In the genomic region with DNA sequence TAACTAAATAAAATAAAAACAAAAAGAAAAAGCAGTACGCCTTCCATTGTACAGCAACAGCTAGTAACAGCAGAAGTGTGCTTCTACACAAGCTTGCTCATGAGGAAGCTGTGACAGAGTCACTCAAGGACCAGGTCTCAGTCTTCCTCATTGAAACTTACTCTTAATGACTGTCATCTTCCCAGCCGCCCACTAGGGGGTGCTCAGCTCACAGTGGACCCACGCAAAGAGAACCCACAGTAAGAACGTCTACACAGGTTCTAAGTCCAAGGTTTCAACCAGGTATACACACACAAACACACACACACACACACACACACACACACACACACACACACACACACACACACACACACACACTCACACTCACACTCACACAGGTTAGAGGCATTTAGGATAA, we compare ENCODE assay signal across 8 mouse cellular contexts.
DNase-seq lines count a peak whose midpoint lies in the region; ATAC-seq lines count a peak whose summit lies in the region.

No protein-coding gene starts in this region.

- H3K36me3 ChIP-seq in forebrain, embryonic 16.5 days (ENCODE audit: control insufficient read depth, insufficient read depth), result no peaks in the 10 kb centered on the region
- peaks cover 20% of the 10 kb centered on the region; the same call in 1 of the 2 replicates for H3K36me3 ChIP-seq in intestine, embryonic 15.5 days
- H3K36me3 ChIP-seq in midbrain, embryonic 14.5 days (ENCODE audit: control insufficient read depth, insufficient read depth, low read length), result no peaks in the 10 kb centered on the region

- no peaks in the 10 kb centered on the region for H3K27me3 ChIP-seq in forebrain, embryonic 16.5 days (replicated peaks; ENCODE audit: control insufficient read depth, insufficient read depth, low read length)
- no peaks in the 10 kb centered on the region for H3K27me3 ChIP-seq in intestine, embryonic 15.5 days (replicated peaks)
- no peaks in the 10 kb centered on the region for H3K27me3 ChIP-seq in midbrain, embryonic 14.5 days (ENCODE audit: control insufficient read depth, insufficient read depth, low read length)

- no peak overlapping the region for H3K4me3 ChIP-seq in forebrain, embryonic 16.5 days (replicated peaks; ENCODE audit: low read length)
- H3K4me3 ChIP-seq in intestine, embryonic 15.5 days (replicated peaks), result no peak overlapping the region
- H3K4me3 ChIP-seq in midbrain, embryonic 14.5 days (replicated peaks; ENCODE audit: low read depth, low read length), result no peak overlapping the region

- peak; percentile 72 to 83 for DNase-seq in heart, adult 18-20 months
- DNase-seq in heart, adult 11 months, result no peak
- DNase-seq in c-Kit-positive CD71-positive TER-119-positive erythroid progenitor cells, embryonic 14.5 days (ENCODE audit: low spot score), result peak; percentile 25
- DNase-seq in left cerebral cortex, postnatal 25 days (ENCODE audit: low spot score in 2 of 2), result peak; percentile 75 to 80
- peak; percentile 80 for DNase-seq in midbrain, embryonic 14.5 days
- peak; percentile 16 to 75 for DNase-seq in spleen, postnatal 10 days (ENCODE audit: low spot score in 2 of 2)

- H3K4me2 ChIP-seq in forebrain, embryonic 16.5 days (ENCODE audit: low read length), result no peak overlapping the region
- no peak overlapping the region for H3K4me2 ChIP-seq in intestine, embryonic 15.5 days (replicated peaks)
- H3K4me2 ChIP-seq in midbrain, embryonic 14.5 days (ENCODE audit: low read length), result no peak overlapping the region

- no peak overlapping the region for H3K27ac ChIP-seq in forebrain, embryonic 16.5 days (ENCODE audit: low read length)
- no peak overlapping the region for H3K27ac ChIP-seq in intestine, embryonic 15.5 days
- no peak overlapping the region for H3K27ac ChIP-seq in midbrain, embryonic 14.5 days (replicated peaks; ENCODE audit: low read depth, low read length)

- no peak overlapping the region for H3K9ac ChIP-seq in forebrain, embryonic 16.5 days (replicated peaks; ENCODE audit: low read depth, low read length)
- no peak overlapping the region for H3K9ac ChIP-seq in intestine, embryonic 15.5 days
- no peak overlapping the region for H3K9ac ChIP-seq in midbrain, embryonic 14.5 days (replicated peaks; ENCODE audit: low read length)

- H3K9me3 ChIP-seq in forebrain, embryonic 16.5 days (ENCODE audit: control insufficient read depth, low read length), result no peaks in the 10 kb centered on the region
- H3K9me3 ChIP-seq in intestine, embryonic 15.5 days, result no peaks in the 10 kb centered on the region
- H3K9me3 ChIP-seq in midbrain, embryonic 14.5 days (ENCODE audit: control insufficient read depth, low read length), result no peaks in the 10 kb centered on the region

- ATAC-seq in forebrain, embryonic 16.5 days, result peak; percentile 37
- peak; percentile 66 for ATAC-seq in intestine, embryonic 15.5 days
- peak; percentile 62; the same call in 1 of the 2 replicates for ATAC-seq in midbrain, embryonic 14.5 days (ENCODE audit: low FRiP score, low TSS enrichment)

- intact Hi-C loops in left cerebral cortex, postnatal 25 days (cut with DNase I), result loop anchor here (1.0 to 2.0 kb wide), 4 partner anchors 326 to 602 kb away; no protein-coding TSS in a partner anchor

- WGBS in forebrain, embryonic 16.5 days, result 23% methylated on average over 4 of the region's 4 CpGs
- 22% methylated on average over 4 of the region's 4 CpGs for WGBS in intestine, embryonic 15.5 days
- 25% methylated on average over 4 of the region's 4 CpGs for WGBS in midbrain, embryonic 14.5 days

- H3K4me1 ChIP-seq in forebrain, embryonic 16.5 days (replicated peaks; ENCODE audit: control insufficient read depth, insufficient read depth, low read length), result peaks cover 8% of the 10 kb centered on the region; the same call in 1 of the 2 replicates
- H3K4me1 ChIP-seq in intestine, embryonic 15.5 days (replicated peaks), result 0 out of 2 replicates have a peak, but pooled peaks cover 3% of the 10 kb centered on the region
- no peaks in the 10 kb centered on the region; the same call in 1 of the 2 replicates for H3K4me1 ChIP-seq in midbrain, embryonic 14.5 days (ENCODE audit: control insufficient read depth, insufficient read depth, low read length)
